Mouse (Mus musculus): Measurements from ENCODE around the gene Glyr1. TPM values are rescaled to one million over a fixed set of nuclear protein-coding genes. Genes with fewer than 3 reads are reported as not detected.

Glyr1 gene
- polyA plus RNA-seq, 1 experiment from 2014 or later = 188 TPM

- Histone ChIP-seq H3K9ac (no peak overlapping the region), H3K27me3 (no peaks in the 10 kb centered on the region), H3K4me3 (no peak overlapping the region), H3K27ac (no peak overlapping the region), H3K4me1 (no peaks in the 10 kb centered on the region), H3K9me3 (replicated peaks) (no peaks in the 10 kb centered on the region), H3K36me3 (ENCODE audit: poor library complexity, severe bottlenecking) (0 out of 2 replicates have a peak, but pooled peaks cover 9% of the 10 kb centered on the region), H3K4me2 (no peak overlapping the region)
- WGBS = 89% methylated on average over 4 of the region's 4 CpGs
- no peak for ATAC-seq
Observed at GRCm38 (mm10) chr16:4971626-4972025, 78.0 kb downstream of the Glyr1 start.

- no peaks in the 10 kb centered on the region for H3K9me3 ChIP-seq (replicated peaks)
- 0 out of 2 replicates have a peak, but pooled peaks cover 9% of the 10 kb centered on the region for H3K36me3 ChIP-seq (ENCODE audit: poor library complexity, severe bottlenecking)
- no peak overlapping the region for H3K4me3 ChIP-seq
- peaks cover 17% of the 10 kb centered on the region for H3K4me1 ChIP-seq
- no peak for ATAC-seq
- H3K9ac ChIP-seq = no peak overlapping the region
- H3K27ac ChIP-seq = no peak overlapping the region
- 85% methylated on average over 5 of the region's 5 CpGs for WGBS
- no peaks in the 10 kb centered on the region for H3K27me3 ChIP-seq
- H3K4me2 ChIP-seq = no peak overlapping the region
Observed at GRCm38 (mm10) chr16:4969055-4969843, 80.4 kb downstream of the Glyr1 start.

DNA sequence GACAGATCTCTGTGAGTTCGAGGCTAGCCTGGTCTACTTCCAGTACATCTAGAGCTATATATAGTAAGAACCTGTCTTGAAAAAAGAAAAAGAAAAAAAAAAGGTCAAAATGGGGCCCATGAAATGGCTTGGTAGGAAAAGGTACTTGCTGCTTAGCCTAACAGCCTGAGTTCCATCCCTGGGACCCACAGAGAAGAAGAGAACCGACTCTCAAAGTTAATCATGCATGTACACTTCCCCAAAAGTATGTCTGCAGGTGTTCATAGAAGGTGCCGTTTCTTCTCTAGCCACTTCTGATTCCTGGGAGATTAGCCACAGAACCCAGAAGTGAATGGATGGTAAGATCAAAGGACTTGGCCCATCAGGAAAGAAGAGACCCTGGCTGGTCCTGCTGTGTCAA lies 81.2 kb downstream of the Glyr1 start:
- Histone ChIP-seq H3K27me3 (no peaks in the 10 kb centered on the region), H3K4me1 (peaks cover 18% of the 10 kb centered on the region), H3K9me3 (replicated peaks) (no peaks in the 10 kb centered on the region), H3K4me3 (no peak overlapping the region), H3K27ac (no peak overlapping the region), H3K4me2 (no peak overlapping the region), H3K9ac (no peak overlapping the region), H3K36me3 (ENCODE audit: poor library complexity, severe bottlenecking) (0 out of 2 replicates have a peak, but pooled peaks cover 9% of the 10 kb centered on the region)
- 79% methylated on average over 3 of the region's 3 CpGs for WGBS
- ATAC-seq = no peak

- H3K27ac ChIP-seq = no peak overlapping the region
- ATAC-seq = no peak
- 0 out of 2 replicates have a peak overlapping the region, but pooled peaks have one; percentile 92 for H3K9ac ChIP-seq
- H3K9me3 ChIP-seq (replicated peaks) = no peaks in the 10 kb centered on the region
- H3K4me2 ChIP-seq = peak overlapping the region; percentile 88
- peak overlapping the region; percentile 92 for H3K4me3 ChIP-seq
- H3K36me3 ChIP-seq (ENCODE audit: poor library complexity, severe bottlenecking) = 0 out of 2 replicates have a peak, but pooled peaks cover 9% of the 10 kb centered on the region
- peaks cover 34% of the 10 kb centered on the region for H3K4me1 ChIP-seq
- WGBS = 90% methylated on average over 8 of the region's 8 CpGs
- H3K27me3 ChIP-seq = no peaks in the 10 kb centered on the region
Observed at GRCm38 (mm10) chr16:4965392-4966129, 84.1 kb downstream of the Glyr1 start.

DNA sequence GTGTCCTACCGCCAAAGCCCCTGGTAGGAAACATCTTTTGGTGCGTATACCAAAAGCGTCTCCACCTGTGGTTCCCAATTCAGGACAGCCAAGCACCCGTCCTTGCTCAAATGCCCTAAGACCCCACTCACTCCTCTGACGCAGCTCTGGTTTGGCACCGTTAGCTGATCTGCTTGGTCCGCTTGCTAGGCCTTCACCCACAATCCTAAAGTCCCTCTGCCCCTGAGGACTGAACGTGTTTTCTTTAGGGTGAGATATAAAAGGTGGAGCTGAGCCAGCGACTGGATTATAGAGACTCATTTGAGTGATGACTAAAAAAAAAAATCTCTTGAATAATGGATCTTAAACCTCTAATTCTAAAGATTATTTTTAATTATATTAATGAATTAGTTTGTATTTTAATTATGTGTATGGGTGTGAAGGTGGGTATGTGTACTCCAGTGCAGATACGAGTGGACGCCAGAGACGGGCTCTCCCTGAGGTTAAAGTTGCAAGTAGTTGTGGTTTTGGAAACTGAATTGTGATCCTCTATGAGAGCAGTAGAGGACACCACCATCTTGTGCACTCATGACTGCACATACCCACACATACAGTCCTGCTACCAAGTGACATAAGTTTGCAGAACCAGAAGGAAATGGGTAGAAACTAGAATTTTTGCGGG lies 84.8 kb downstream of the Glyr1 start:
- H3K9ac ChIP-seq = peak overlapping the region; percentile 92
- no peaks in the 10 kb centered on the region for H3K27me3 ChIP-seq
- H3K27ac ChIP-seq = peak overlapping the region; percentile 81
- 25% methylated on average over 13 of the region's 13 CpGs for WGBS
- peaks cover 34% of the 10 kb centered on the region for H3K4me1 ChIP-seq
- peaks cover 15% of the 10 kb centered on the region for H3K36me3 ChIP-seq (ENCODE audit: poor library complexity, severe bottlenecking)
- H3K4me2 ChIP-seq = peak overlapping the region; percentile 88
- H3K9me3 ChIP-seq (replicated peaks) = no peaks in the 10 kb centered on the region
- no peak for ATAC-seq
- H3K4me3 ChIP-seq = peak overlapping the region; percentile 92

Other genes starting within 250 kb of the Glyr1 start
- 0.37 and 0.39 TPM in 2 replicates for gene 4930562C15Rik, start 214.4 kb downstream of the Glyr1 start, polyA plus RNA-seq (2015; fragmentation: Nextera tagmentation; extraction: Ambion mirVana)
- gene Ubald1, start 169.5 kb downstream of the Glyr1 start, polyA plus RNA-seq (2015; fragmentation: Nextera tagmentation; extraction: Ambion mirVana) = 33.9 and 35.1 TPM in 2 replicates
- 79.0 and 86.4 TPM in 2 replicates for gene Mgrn1, start 163.6 kb downstream of the Glyr1 start, polyA plus RNA-seq (2015; fragmentation: Nextera tagmentation; extraction: Ambion mirVana)
- gene Nudt16l1, start 111.1 kb downstream of the Glyr1 start, polyA plus RNA-seq (2015; fragmentation: Nextera tagmentation; extraction: Ambion mirVana) = 134 and 142 TPM in 2 replicates
- gene Anks3, start 85.7 kb downstream of the Glyr1 start, polyA plus RNA-seq (2015; fragmentation: Nextera tagmentation; extraction: Ambion mirVana) = 64.1 and 75.8 TPM in 2 replicates
- not detected in 2 replicates for gene Sept12, start 52.0 kb downstream of the Glyr1 start, polyA plus RNA-seq (2015; fragmentation: Nextera tagmentation; extraction: Ambion mirVana)
- gene Smim22, start 42.6 kb downstream of the Glyr1 start, polyA plus RNA-seq (2015; fragmentation: Nextera tagmentation; extraction: Ambion mirVana) = 1.5 TPM in 1 of 2 replicates, not detected in the other
- 88.1 and 102 TPM in 2 replicates for gene Rogdi, start 36.3 kb downstream of the Glyr1 start, polyA plus RNA-seq (2015; fragmentation: Nextera tagmentation; extraction: Ambion mirVana)
- 18.0 and 18.2 TPM in 2 replicates for gene Ubn1, start 194 bp upstream of the Glyr1 start, polyA plus RNA-seq (2015; fragmentation: Nextera tagmentation; extraction: Ambion mirVana)
- 0.13 TPM in 2 replicates for gene Ppl, start 82.6 kb upstream of the Glyr1 start, polyA plus RNA-seq (2015; fragmentation: Nextera tagmentation; extraction: Ambion mirVana)
- 0.10 and 0.18 TPM in 2 replicates for gene Sec14l5, start 97.2 kb upstream of the Glyr1 start, polyA plus RNA-seq (2015; fragmentation: Nextera tagmentation; extraction: Ambion mirVana)
- gene Nagpa, start 154.1 kb upstream of the Glyr1 start, polyA plus RNA-seq (2015; fragmentation: Nextera tagmentation; extraction: Ambion mirVana) = 8.5 and 9.4 TPM in 2 replicates
- 8.5 and 10.3 TPM in 2 replicates for gene AU021092, start 172.4 kb upstream of the Glyr1 start, polyA plus RNA-seq (2015; fragmentation: Nextera tagmentation; extraction: Ambion mirVana)
- gene Alg1, start 183.8 kb upstream of the Glyr1 start, polyA plus RNA-seq (2015; fragmentation: Nextera tagmentation; extraction: Ambion mirVana) = 26.3 and 30.0 TPM in 2 replicates
- gene Eef2kmt, start 206.1 kb upstream of the Glyr1 start, polyA plus RNA-seq (2015; fragmentation: Nextera tagmentation; extraction: Ambion mirVana) = 7.2 and 9.5 TPM in 2 replicates

Data from forebrain, embryonic 13.5 days (tissue).